Mouse (Mus musculus) forebrain, embryonic 10.5 days (tissue): Measurements from ENCODE around the gene Col12a1. TPM values are rescaled to one million over a fixed set of nuclear protein-coding genes. Genes with fewer than 3 reads are reported as not detected.

Experiments
- DNase-seq: peaks from one replicate; pipeline ENCODE4 v3.0.0-alpha.2; 2017; ENCODE audit warnings: low spot score; ENCODE audit errors: extremely low spot score
- H3K27ac ChIP-seq: fragments of 300-500 bp; sonication (generic); 2 replicates; pipeline ENCODE4 v1.5.1; 2016; ENCODE audit warnings: mild to moderate bottlenecking
- H3K27me3 ChIP-seq: fragments of 300-500 bp; sonication (generic); 2 replicates; pipeline ENCODE4 v1.6.1; 2016; ENCODE audit warnings: mild to moderate bottlenecking; ENCODE audit not compliant: poor library complexity, severe bottlenecking
- H3K36me3 ChIP-seq: fragments of 300-500 bp; sonication (generic); replicated peaks from 2 replicates; pipeline ENCODE4 v1.6.1; 2016; ENCODE audit warnings: mild to moderate bottlenecking, moderate library complexity
- H3K4me1 ChIP-seq: fragments of 300-500 bp; sonication (generic); 2 replicates; pipeline ENCODE4 v1.6.1; 2016
- H3K4me3 ChIP-seq: fragments of 300-500 bp; sonication (generic); 2 replicates; pipeline ENCODE4 v1.5.1; 2016; ENCODE audit warnings: mild to moderate bottlenecking, moderate library complexity
- H3K9me3 ChIP-seq: fragments of 300-500 bp; sonication (generic); 2 replicates; pipeline ENCODE4 v1.6.1; 2016; ENCODE audit warnings: mild to moderate bottlenecking, moderate library complexity
- WGBS: fragments of 180-500 bp; shearing (Covaris S2); methylation state at CpG from one replicate; pipeline ENCODE4 v1.1.7; 2016; 5-methylcytosine and 5-hydroxymethylcytosine counted together
- polyA plus RNA-seq: library from polyadenylated mRNA; unstranded; fragments of >200 nt; fragmentation: Nextera tagmentation; extraction: Ambion mirVana; gene quantifications from 2 replicates; pipeline ENCODE4 v1.2.1, GENCODE M21; 2016

Col12a1 gene
- polyA plus RNA-seq, result 6.7 and 7.4 TPM in 2 replicates

- Histone ChIP-seq H3K9me3 (peaks cover 4% of the 10 kb centered on the region; the same call in 1 of the 2 replicates), H3K27ac (peak within 1 kb of the TSS; percentile 83)
Measured at GRCm38 (mm10) chr9:79718481-79719370, at the start of gene Col12a1. Gene Col12a1 (minus strand): TSS chr9:79718831.

GRCm38 (mm10) chr9:79766991-79767545 lies 48.4 kb upstream of the Col12a1 start:
- no peak overlapping the region for H3K4me3 ChIP-seq
- no peaks in the 10 kb centered on the region for H3K4me1 ChIP-seq
- no peaks in the 10 kb centered on the region for H3K9me3 ChIP-seq
- 95% methylated on average over 5 of the region's 5 CpGs for WGBS
- H3K36me3 ChIP-seq, result peaks cover 11% of the 10 kb centered on the region; the same call in 1 of the 2 replicates
- no peak for DNase-seq
- H3K27me3 ChIP-seq, result no peaks in the 10 kb centered on the region
- H3K27ac ChIP-seq, result no peak overlapping the region

More at GRCm38 (mm10) chr9:79718481-79719370, at the start of gene Col12a1:
- Histone ChIP-seq H3K4me3 (peak within 1 kb of the TSS; percentile 65), H3K36me3 (no peaks in the 10 kb centered on the region), H3K27me3 (peaks cover 82% of the 10 kb centered on the region), H3K4me1 (peaks cover 62% of the 10 kb centered on the region)
- DNase-seq, result peak; percentile 65
- WGBS, result under 1% methylated on average over 64 of the region's 64 CpGs

- 89% methylated on average over 4 of the region's 4 CpGs for WGBS
- Histone ChIP-seq H3K4me1 (peaks cover 3% of the 10 kb centered on the region), H3K27me3 (no peaks in the 10 kb centered on the region)
Measured at GRCm38 (mm10) chr9:79765329-79765728, 46.7 kb upstream of the Col12a1 start.

GRCm38 (mm10) chr9:79762519-79762918 lies 43.9 kb upstream of the Col12a1 start:
- H3K36me3 ChIP-seq, result peaks cover 6% of the 10 kb centered on the region
- no peak for DNase-seq
- no peaks in the 10 kb centered on the region for H3K27me3 ChIP-seq
- peaks cover 17% of the 10 kb centered on the region for H3K4me1 ChIP-seq
- H3K27ac ChIP-seq, result no peak overlapping the region
- no peak overlapping the region for H3K4me3 ChIP-seq
- WGBS, result 87% methylated on average over 6 of the region's 6 CpGs
- no peaks in the 10 kb centered on the region for H3K9me3 ChIP-seq

More at GRCm38 (mm10) chr9:79765329-79765728, 46.7 kb upstream of the Col12a1 start:
- Histone ChIP-seq H3K36me3 (peaks cover 2% of the 10 kb centered on the region; the same call in 1 of the 2 replicates), H3K4me3 (no peak overlapping the region), H3K9me3 (no peaks in the 10 kb centered on the region), H3K27ac (no peak overlapping the region)
- no peak for DNase-seq

GRCm38 (mm10) chr9:79760076-79760475 lies 41.4 kb upstream of the Col12a1 start:
- H3K36me3 ChIP-seq, result peaks cover 30% of the 10 kb centered on the region
- H3K4me1 ChIP-seq, result peaks cover 17% of the 10 kb centered on the region
- no peaks in the 10 kb centered on the region for H3K9me3 ChIP-seq
- 13% methylated on average over 14 of the region's 14 CpGs for WGBS
- H3K27ac ChIP-seq, result peak overlapping the region; percentile 90
- H3K4me3 ChIP-seq, result peak overlapping the region; percentile 86
- no peaks in the 10 kb centered on the region for H3K27me3 ChIP-seq
- peak; percentile 18 for DNase-seq

GRCm38 (mm10) chr9:79759385-79760005 lies 40.9 kb upstream of the Col12a1 start, which contains the start of gene Cox7a2:
Gene Cox7a2 (minus strand): TSS chr9:79759878.
- peaks cover 35% of the 10 kb centered on the region for H3K36me3 ChIP-seq
- no peaks in the 10 kb centered on the region for H3K27me3 ChIP-seq
- H3K4me3 ChIP-seq, result peak within 1 kb of the TSS; percentile 86
- peak; percentile 93 for DNase-seq
- peak within 1 kb of the TSS; percentile 90 for H3K27ac ChIP-seq
- H3K4me1 ChIP-seq, result peaks cover 17% of the 10 kb centered on the region
- H3K9me3 ChIP-seq, result no peaks in the 10 kb centered on the region
- WGBS, result under 1% methylated on average over 49 of the region's 49 CpGs

GRCm38 (mm10) chr9:79755311-79755710 lies 36.7 kb upstream of the Col12a1 start:
- Histone ChIP-seq H3K4me1 (peaks cover 15% of the 10 kb centered on the region), H3K27me3 (no peaks in the 10 kb centered on the region), H3K36me3 (peaks cover 62% of the 10 kb centered on the region), H3K4me3 (no peak overlapping the region), H3K9me3 (no peaks in the 10 kb centered on the region), H3K27ac (no peak overlapping the region)
- WGBS, result 95% methylated on average over 4 of the region's 4 CpGs
- no peak for DNase-seq

GRCm38 (mm10) chr9:79751846-79752245 lies 33.2 kb upstream of the Col12a1 start:
- no peaks in the 10 kb centered on the region for H3K4me1 ChIP-seq
- DNase-seq, result no peak
- H3K36me3 ChIP-seq, result peaks cover 50% of the 10 kb centered on the region
- no peaks in the 10 kb centered on the region for H3K27me3 ChIP-seq
- H3K4me3 ChIP-seq, result no peak overlapping the region
- no peaks in the 10 kb centered on the region for H3K9me3 ChIP-seq
- no peak overlapping the region for H3K27ac ChIP-seq
- WGBS, result 85% methylated on average over 8 of the region's 8 CpGs

GRCm38 (mm10) chr9:79750709-79751108 lies 32.1 kb upstream of the Col12a1 start:
- H3K4me1 ChIP-seq, result no peaks in the 10 kb centered on the region
- H3K4me3 ChIP-seq, result no peak overlapping the region
- H3K36me3 ChIP-seq, result peaks cover 38% of the 10 kb centered on the region
- no peak overlapping the region for H3K27ac ChIP-seq
- no peaks in the 10 kb centered on the region for H3K27me3 ChIP-seq
- no peak for DNase-seq
- 93% methylated on average over 7 of the region's 7 CpGs for WGBS
- no peaks in the 10 kb centered on the region for H3K9me3 ChIP-seq

GRCm38 (mm10) chr9:79745036-79745435 lies 26.4 kb upstream of the Col12a1 start:
- Histone ChIP-seq H3K4me3 (no peak overlapping the region), H3K27ac (no peak overlapping the region), H3K9me3 (no peaks in the 10 kb centered on the region), H3K4me1 (no peaks in the 10 kb centered on the region), H3K36me3 (no peaks in the 10 kb centered on the region), H3K27me3 (no peaks in the 10 kb centered on the region)
- WGBS, result 62% methylated on average over 4 of the region's 4 CpGs
- no peak for DNase-seq

GRCm38 (mm10) chr9:79735608-79736007 lies 17.0 kb upstream of the Col12a1 start:
- no peaks in the 10 kb centered on the region for H3K9me3 ChIP-seq
- 88% methylated on average over 6 of the region's 6 CpGs for WGBS
- H3K4me1 ChIP-seq, result no peaks in the 10 kb centered on the region
- no peak overlapping the region for H3K4me3 ChIP-seq
- no peak for DNase-seq
- no peaks in the 10 kb centered on the region for H3K36me3 ChIP-seq
- no peak overlapping the region for H3K27ac ChIP-seq
- H3K27me3 ChIP-seq, result no peaks in the 10 kb centered on the region

GRCm38 (mm10) chr9:79730301-79730700 lies 11.7 kb upstream of the Col12a1 start:
- Histone ChIP-seq H3K9me3 (no peaks in the 10 kb centered on the region), H3K36me3 (no peaks in the 10 kb centered on the region), H3K27ac (no peak overlapping the region), H3K4me1 (no peaks in the 10 kb centered on the region), H3K4me3 (no peak overlapping the region), H3K27me3 (no peaks in the 10 kb centered on the region)
- 90% methylated on average over 5 of the region's 5 CpGs for WGBS
- DNase-seq, result no peak
